Mouse (Mus musculus): ENCODE measurements at regions not wholly inside any gene's neighbourhood (a gene's known extent, or its start where the extent isn't known, plus 50 kb on each side); places are given as distances from the start of the nearest gene placed in this dataset.

GRCm38 (mm10) chr16:89679438-89679837 is 108.5 kb upstream of the Krtap11-1 start:
- WGBS, result 85% methylated on average over 6 of the region's 6 CpGs
- ATAC-seq, result no peak

DNA sequence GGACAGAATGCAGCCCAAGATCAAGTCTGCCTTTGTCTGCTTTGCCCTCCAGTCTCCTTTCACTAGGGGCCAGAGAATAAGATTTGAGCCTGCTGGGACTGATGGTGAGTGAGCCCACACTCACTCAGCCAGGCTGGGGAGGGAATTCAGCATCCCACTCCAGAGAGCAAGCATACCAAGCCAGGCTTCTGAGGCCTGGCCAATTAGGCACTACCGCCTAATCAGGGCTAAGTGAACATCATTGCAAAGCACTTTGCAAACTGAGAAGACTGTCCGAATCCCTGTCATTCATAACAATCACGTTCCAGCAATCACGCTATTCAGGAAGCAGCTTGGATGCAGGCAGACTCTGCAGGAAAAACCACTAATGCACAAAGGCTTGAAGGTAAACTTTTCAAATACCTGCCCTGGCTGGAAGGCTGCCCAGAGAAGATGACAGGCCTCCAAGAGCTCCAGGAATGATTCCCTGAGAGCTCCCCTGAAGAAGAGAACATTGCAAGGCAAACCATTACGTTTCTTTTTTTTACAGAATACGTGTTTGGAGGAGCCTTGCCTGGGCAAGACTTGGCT is 107.5 kb upstream of the Krtap11-1 start:
- WGBS, result 66% methylated on average over 6 of the region's 6 CpGs
- Histone ChIP-seq H3K9ac (ENCODE audit: low read depth, low read length) (no peak overlapping the region), H3K4me2 (ENCODE audit: low read depth, low read length) (no peak overlapping the region), H3K4me3 (ENCODE audit: low read length) (no peak overlapping the region), H3K27me3 (replicated peaks; ENCODE audit: control insufficient read depth, insufficient read depth, low read length) (no peaks in the 10 kb centered on the region), H3K4me1 (ENCODE audit: control insufficient read depth, insufficient read depth, low read length) (no peaks in the 10 kb centered on the region), H3K36me3 (ENCODE audit: control insufficient read depth, insufficient read depth, low read length) (no peaks in the 10 kb centered on the region), H3K9me3 (ENCODE audit: control insufficient read depth, low read length) (no peaks in the 10 kb centered on the region), H3K27ac (ENCODE audit: low read length) (no peak overlapping the region)
- no peak for ATAC-seq

More at GRCm38 (mm10) chr16:89679438-89679837, 108.5 kb upstream of the Krtap11-1 start:
- H3K27me3 ChIP-seq (replicated peaks; ENCODE audit: control insufficient read depth, insufficient read depth, low read length), result no peaks in the 10 kb centered on the region
- no peak overlapping the region for H3K4me2 ChIP-seq (ENCODE audit: low read depth, low read length)
- H3K9me3 ChIP-seq (ENCODE audit: control insufficient read depth, low read length), result no peaks in the 10 kb centered on the region
- H3K9ac ChIP-seq (ENCODE audit: low read depth, low read length), result no peak overlapping the region
- no peak overlapping the region for H3K27ac ChIP-seq (ENCODE audit: low read length)
- no peaks in the 10 kb centered on the region for H3K36me3 ChIP-seq (ENCODE audit: control insufficient read depth, insufficient read depth, low read length)
- H3K4me1 ChIP-seq (ENCODE audit: control insufficient read depth, insufficient read depth, low read length), result no peaks in the 10 kb centered on the region
- H3K4me3 ChIP-seq (ENCODE audit: low read length), result no peak overlapping the region

GRCm38 (mm10) chr16:89675009-89675785 is 104.2 kb upstream of the Krtap11-1 start:
- no peaks in the 10 kb centered on the region for H3K4me1 ChIP-seq (ENCODE audit: control insufficient read depth, insufficient read depth, low read length)
- WGBS, result 63% methylated on average over 13 of the region's 13 CpGs
- no peaks in the 10 kb centered on the region for H3K36me3 ChIP-seq (ENCODE audit: control insufficient read depth, insufficient read depth, low read length)
- ATAC-seq, result no peak
- no peak overlapping the region for H3K27ac ChIP-seq (ENCODE audit: low read length)
- H3K4me3 ChIP-seq (ENCODE audit: low read length), result no peak overlapping the region
- no peaks in the 10 kb centered on the region for H3K9me3 ChIP-seq (ENCODE audit: control insufficient read depth, low read length)
- no peaks in the 10 kb centered on the region for H3K27me3 ChIP-seq (replicated peaks; ENCODE audit: control insufficient read depth, insufficient read depth, low read length)
- H3K9ac ChIP-seq (ENCODE audit: low read depth, low read length), result no peak overlapping the region
- no peak overlapping the region for H3K4me2 ChIP-seq (ENCODE audit: low read depth, low read length)

- no peak overlapping the region for H3K4me3 ChIP-seq (ENCODE audit: low read length)
- no peaks in the 10 kb centered on the region for H3K4me1 ChIP-seq (ENCODE audit: control insufficient read depth, insufficient read depth, low read length)
- no peak overlapping the region for H3K27ac ChIP-seq (ENCODE audit: low read length)
- H3K9ac ChIP-seq (ENCODE audit: low read depth, low read length), result no peak overlapping the region
- no peak overlapping the region for H3K4me2 ChIP-seq (ENCODE audit: low read depth, low read length)
- WGBS, result 87% methylated on average over 16 of the region's 16 CpGs
- H3K27me3 ChIP-seq (replicated peaks; ENCODE audit: control insufficient read depth, insufficient read depth, low read length), result no peaks in the 10 kb centered on the region
- no peaks in the 10 kb centered on the region for H3K9me3 ChIP-seq (ENCODE audit: control insufficient read depth, low read length)
- H3K36me3 ChIP-seq (ENCODE audit: control insufficient read depth, insufficient read depth, low read length), result no peaks in the 10 kb centered on the region
- no peak for ATAC-seq
Measured at GRCm38 (mm10) chr16:89674159-89674902, 103.3 kb upstream of the Krtap11-1 start.

DNA sequence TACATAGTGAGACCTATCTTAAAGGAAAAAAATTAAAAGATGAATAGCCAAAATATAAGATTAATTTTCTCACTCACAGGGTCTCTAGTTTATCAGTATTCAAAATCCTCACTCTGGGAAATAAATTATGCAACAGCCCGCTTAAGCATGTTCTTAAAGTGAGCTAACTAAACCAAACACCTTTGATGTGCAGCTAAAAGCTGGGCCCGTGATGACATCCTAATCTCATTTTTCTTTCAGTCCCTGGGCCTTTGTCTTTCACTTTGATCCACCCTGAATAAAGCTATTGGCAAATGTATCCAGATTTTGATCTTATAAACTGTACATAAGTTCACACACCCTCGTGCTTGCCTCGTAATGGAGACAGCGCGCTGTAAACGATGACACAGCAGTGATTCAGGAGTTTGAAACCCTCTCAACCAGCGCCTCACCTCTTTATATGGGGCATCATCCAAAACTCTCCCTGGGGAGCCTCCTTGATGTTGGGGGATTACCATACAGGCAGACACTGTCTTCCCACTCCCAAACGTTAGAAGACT is 100.3 kb upstream of the Krtap11-1 start:
- H3K36me3 ChIP-seq (ENCODE audit: control insufficient read depth, insufficient read depth, low read length), result no peaks in the 10 kb centered on the region
- no peaks in the 10 kb centered on the region for H3K9me3 ChIP-seq (ENCODE audit: control insufficient read depth, low read length)
- no peak overlapping the region for H3K9ac ChIP-seq (ENCODE audit: low read depth, low read length)
- WGBS, result 76% methylated on average over 9 of the region's 9 CpGs
- no peak for ATAC-seq
- no peak overlapping the region for H3K4me2 ChIP-seq (ENCODE audit: low read depth, low read length)
- no peaks in the 10 kb centered on the region for H3K27me3 ChIP-seq (replicated peaks; ENCODE audit: control insufficient read depth, insufficient read depth, low read length)
- H3K4me3 ChIP-seq (ENCODE audit: low read length), result no peak overlapping the region
- H3K4me1 ChIP-seq (ENCODE audit: control insufficient read depth, insufficient read depth, low read length), result no peaks in the 10 kb centered on the region
- no peak overlapping the region for H3K27ac ChIP-seq (ENCODE audit: low read length)

GRCm38 (mm10) chr16:89660071-89660470 is 89.1 kb upstream of the Krtap11-1 start:
- H3K4me2 ChIP-seq (ENCODE audit: low read depth, low read length), result no peak overlapping the region
- H3K27ac ChIP-seq (ENCODE audit: low read length), result no peak overlapping the region
- no peaks in the 10 kb centered on the region for H3K36me3 ChIP-seq (ENCODE audit: control insufficient read depth, insufficient read depth, low read length)
- H3K9me3 ChIP-seq (ENCODE audit: control insufficient read depth, low read length), result no peaks in the 10 kb centered on the region
- no peaks in the 10 kb centered on the region for H3K4me1 ChIP-seq (ENCODE audit: control insufficient read depth, insufficient read depth, low read length)
- WGBS, result 67% methylated on average over 2 of the region's 2 CpGs
- H3K9ac ChIP-seq (ENCODE audit: low read depth, low read length), result no peak overlapping the region
- no peak overlapping the region for H3K4me3 ChIP-seq (ENCODE audit: low read length)
- ATAC-seq, result no peak
- no peaks in the 10 kb centered on the region for H3K27me3 ChIP-seq (replicated peaks; ENCODE audit: control insufficient read depth, insufficient read depth, low read length)

DNA sequence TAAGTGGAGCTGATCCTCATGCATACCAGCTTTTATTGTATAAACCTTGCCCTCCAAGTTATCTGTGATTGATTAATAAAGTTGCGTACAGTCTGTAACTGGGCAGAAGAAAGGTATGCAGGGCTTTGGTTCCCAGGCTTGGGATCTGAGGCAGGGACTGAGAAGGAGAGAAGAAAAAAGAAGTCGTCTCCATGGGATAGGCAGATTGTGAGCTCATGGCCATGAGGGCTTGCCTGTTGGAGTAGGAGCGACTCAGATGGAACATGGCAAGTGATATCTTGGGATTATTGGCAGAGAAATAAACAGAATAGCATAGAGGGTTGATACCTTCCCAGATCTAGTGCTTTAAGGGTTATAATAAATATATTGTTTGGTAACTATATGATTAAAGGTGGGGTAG is 85.1 kb upstream of the Krtap11-1 start:
- Histone ChIP-seq H3K36me3 (ENCODE audit: control insufficient read depth, insufficient read depth, low read length) (no peaks in the 10 kb centered on the region), H3K27ac (ENCODE audit: low read length) (no peak overlapping the region), H3K27me3 (replicated peaks; ENCODE audit: control insufficient read depth, insufficient read depth, low read length) (no peaks in the 10 kb centered on the region), H3K4me2 (ENCODE audit: low read depth, low read length) (no peak overlapping the region), H3K9ac (ENCODE audit: low read depth, low read length) (no peak overlapping the region), H3K4me3 (ENCODE audit: low read length) (no peak overlapping the region), H3K4me1 (ENCODE audit: control insufficient read depth, insufficient read depth, low read length) (no peaks in the 10 kb centered on the region), H3K9me3 (ENCODE audit: control insufficient read depth, low read length) (no peaks in the 10 kb centered on the region)
- ATAC-seq, result no peak
- 83% methylated on average over 3 of the region's 3 CpGs for WGBS

DNA sequence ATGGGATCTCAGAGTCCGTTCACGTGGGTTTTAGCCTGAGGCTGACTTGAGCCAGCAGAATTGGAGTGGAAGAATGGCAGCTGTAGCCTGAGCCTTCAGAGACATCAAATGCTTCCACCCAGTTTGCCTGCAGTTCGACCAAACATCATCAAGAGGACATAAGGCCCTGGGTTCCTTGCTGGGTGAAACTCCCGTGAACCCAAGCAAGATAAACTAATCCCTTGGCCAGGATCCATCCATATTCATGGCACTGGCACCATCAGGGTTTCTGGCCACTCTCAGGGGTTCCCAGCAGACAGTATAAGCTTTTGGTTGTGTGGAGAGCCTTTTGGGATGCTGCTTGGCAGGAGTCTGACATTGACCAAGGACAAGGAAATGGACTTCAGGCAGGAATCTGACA is 77.7 kb upstream of the Krtap11-1 start:
- H3K9ac ChIP-seq (ENCODE audit: low read depth, low read length), result no peak overlapping the region
- no peak for ATAC-seq
- H3K27ac ChIP-seq (ENCODE audit: low read length), result no peak overlapping the region
- no peak overlapping the region for H3K4me3 ChIP-seq (ENCODE audit: low read length)
- no peaks in the 10 kb centered on the region for H3K36me3 ChIP-seq (ENCODE audit: control insufficient read depth, insufficient read depth, low read length)
- WGBS, result 85% methylated on average over 4 of the region's 4 CpGs
- H3K4me1 ChIP-seq (ENCODE audit: control insufficient read depth, insufficient read depth, low read length), result no peaks in the 10 kb centered on the region
- no peaks in the 10 kb centered on the region for H3K9me3 ChIP-seq (ENCODE audit: control insufficient read depth, low read length)
- H3K4me2 ChIP-seq (ENCODE audit: low read depth, low read length), result no peak overlapping the region
- no peaks in the 10 kb centered on the region for H3K27me3 ChIP-seq (replicated peaks; ENCODE audit: control insufficient read depth, insufficient read depth, low read length)

DNA sequence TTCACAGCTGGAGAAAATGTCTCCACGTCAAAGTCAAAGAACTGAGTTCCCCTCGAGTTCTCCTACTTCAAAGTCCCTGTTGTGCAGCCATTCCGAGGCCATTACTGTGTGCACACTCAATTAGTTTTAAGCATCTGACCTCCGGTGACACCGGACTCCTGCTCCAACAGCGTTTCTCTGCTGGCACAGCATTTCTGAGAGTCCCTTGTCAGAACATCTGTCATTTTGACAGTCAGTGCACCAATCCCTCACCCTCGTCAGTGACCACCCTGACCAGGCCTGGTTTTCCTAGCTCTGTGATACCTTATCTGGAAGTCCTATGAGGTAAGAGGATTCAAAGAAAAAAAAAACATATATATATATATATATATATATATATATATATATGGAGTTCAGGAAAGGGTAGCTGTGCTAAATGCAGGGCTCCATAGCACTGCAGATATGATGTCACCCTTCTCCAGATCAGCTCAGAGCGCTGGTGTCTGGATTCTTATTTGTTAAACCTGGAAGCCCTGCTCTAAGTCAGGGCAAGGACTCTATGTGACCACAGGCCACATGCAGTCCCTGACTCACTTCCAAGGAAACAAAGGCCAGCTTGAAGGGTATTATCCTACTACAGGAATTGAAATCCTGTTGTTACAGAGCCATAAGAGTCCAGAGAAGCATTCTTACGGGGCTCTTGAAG is 63.1 kb upstream of the Krtap11-1 start:
- WGBS, result 45% methylated on average over 9 of the region's 9 CpGs
- H3K36me3 ChIP-seq (ENCODE audit: control insufficient read depth, insufficient read depth, low read length), result no peaks in the 10 kb centered on the region

More for the DNA sequence above, 63.1 kb upstream of the Krtap11-1 start:
- no peak for ATAC-seq
- Histone ChIP-seq H3K4me2 (ENCODE audit: low read depth, low read length) (no peak overlapping the region), H3K9me3 (ENCODE audit: control insufficient read depth, low read length) (no peaks in the 10 kb centered on the region), H3K27me3 (replicated peaks; ENCODE audit: control insufficient read depth, insufficient read depth, low read length) (no peaks in the 10 kb centered on the region), H3K27ac (ENCODE audit: low read length) (no peak overlapping the region), H3K9ac (ENCODE audit: low read depth, low read length) (no peak overlapping the region), H3K4me3 (ENCODE audit: low read length) (no peak overlapping the region), H3K4me1 (ENCODE audit: control insufficient read depth, insufficient read depth, low read length) (no peaks in the 10 kb centered on the region)
